Mouse (Mus musculus) gastrocnemius, adult 2 months (tissue): Measurements from ENCODE around the gene Abcd4. TPM values are rescaled to one million over a fixed set of nuclear protein-coding genes. Genes with fewer than 3 reads are reported as not detected.

Experiments used
- DNase-seq: peaks from one replicate; pipeline ENCODE4 v3.0.0; 2022
- H3K27ac ChIP-seq: fragments of 200-600 bp; 2 replicates; pipeline ENCODE4 v1.8.1; 2022; ENCODE audit warnings: mild to moderate bottlenecking
- H3K4me3 ChIP-seq: fragments of 200-600 bp; 2 replicates; pipeline ENCODE4 v1.8.1; 2022; ENCODE audit warnings: mild to moderate bottlenecking, moderate library complexity
- CTCF ChIP-seq: fragments of 200-600 bp; IDR thresholded peaks from 2 replicates; pipeline ENCODE4 v1.8.1; 2022; ENCODE audit warnings: antibody characterized with exemption, mild to moderate bottlenecking, moderate library complexity
- intact Hi-C: fragments of 180-260 bp; cut with DNase I; formaldehyde crosslinking; loops from one replicate; pipeline ENCODE4 v1.15.1; 2025
- total RNA-seq, 2 experiments: library from RNA; stranded (reverse); gene quantifications; 2 replicates each; pipeline ENCODE4 v1.2.3; 2021

Abcd4 gene
- total RNA-seq, 2 experiments from 2014 or later, result 4.0 to 5.3 TPM

DNA sequence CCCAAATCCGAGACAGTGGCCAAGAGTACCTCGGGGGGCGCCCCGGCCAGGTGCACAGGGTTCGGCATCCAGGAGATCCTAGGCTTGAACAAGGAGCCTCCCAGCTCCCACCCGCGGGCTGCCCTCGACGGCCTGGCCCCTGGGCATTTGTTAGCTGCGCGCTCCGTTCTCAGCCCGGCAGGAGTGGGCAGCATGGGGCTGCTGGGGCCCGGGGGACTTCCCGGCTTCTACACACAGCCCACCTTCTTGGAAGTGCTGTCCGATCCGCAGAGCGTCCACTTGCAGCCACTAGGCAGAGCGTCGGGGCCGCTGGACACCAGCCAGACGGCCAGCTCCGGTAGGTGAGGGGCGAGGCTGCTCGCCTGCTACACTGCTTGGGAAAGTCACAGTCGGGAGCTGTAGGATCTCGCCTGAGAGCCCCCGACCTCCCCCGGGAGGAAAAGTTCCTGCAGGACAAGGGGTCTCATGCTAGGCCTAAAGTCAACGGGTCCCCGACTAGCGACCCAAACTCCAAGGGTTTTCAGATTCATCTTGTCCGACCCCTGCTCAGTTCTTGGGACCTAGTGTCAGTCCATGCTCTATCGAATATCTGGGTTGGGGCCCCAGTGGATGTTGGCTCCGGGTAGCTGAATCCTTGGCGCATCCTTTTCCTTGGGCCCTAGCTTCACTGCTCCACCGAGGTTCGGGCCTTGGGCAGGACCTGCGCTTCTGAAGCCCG is 47.1 kb downstream of the Abcd4 start:
- Histone ChIP-seq H3K27ac (no peak overlapping the region), H3K4me3 (no peak overlapping the region)
- TF ChIP-seq CTCF, result no peak
- DNase-seq, result no peak
- intact Hi-C loops, result no loop called here

DNA sequence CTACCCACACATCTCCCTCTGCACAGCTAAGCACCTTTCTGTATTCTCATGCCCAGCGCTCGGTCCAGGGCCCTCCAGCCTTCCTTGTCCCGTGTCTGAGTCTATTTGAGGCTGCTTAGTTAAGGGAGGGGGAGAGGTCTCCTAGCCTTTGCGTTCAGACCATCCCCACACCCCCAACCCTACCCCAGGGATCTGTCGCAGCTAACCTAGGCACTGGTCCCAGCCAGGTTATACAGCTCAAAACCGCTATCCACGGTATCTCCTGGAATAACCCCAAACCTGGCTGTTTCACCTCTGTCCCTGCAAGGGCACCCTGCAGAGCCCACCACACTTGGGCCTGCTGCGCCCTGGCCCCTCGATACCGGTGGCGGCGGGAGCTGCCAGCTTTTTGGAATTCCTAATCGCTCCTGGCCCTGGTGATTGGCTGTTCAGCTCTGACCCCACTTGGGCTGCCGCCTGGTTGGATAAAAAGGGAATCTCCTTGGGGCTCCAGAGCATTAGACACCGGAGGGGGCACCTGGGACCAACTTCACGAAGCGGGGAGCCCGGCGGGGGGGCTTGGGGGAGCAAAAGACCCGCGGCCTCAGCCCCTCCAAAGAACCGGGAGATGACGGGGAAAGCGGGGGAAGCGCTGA is 47.8 kb downstream of the Abcd4 start, which contains the start of gene Vsx2:
Vsx2 (plus strand) TSS at position 427 of the 635 bp plus-strand sequence.
- no peak within 1 kb of the TSS for H3K27ac ChIP-seq
- no peak within 1 kb of the TSS for H3K4me3 ChIP-seq
- DNase-seq, result no peak
- TF ChIP-seq CTCF, result no peak
- intact Hi-C loops, result no loop called here

DNA sequence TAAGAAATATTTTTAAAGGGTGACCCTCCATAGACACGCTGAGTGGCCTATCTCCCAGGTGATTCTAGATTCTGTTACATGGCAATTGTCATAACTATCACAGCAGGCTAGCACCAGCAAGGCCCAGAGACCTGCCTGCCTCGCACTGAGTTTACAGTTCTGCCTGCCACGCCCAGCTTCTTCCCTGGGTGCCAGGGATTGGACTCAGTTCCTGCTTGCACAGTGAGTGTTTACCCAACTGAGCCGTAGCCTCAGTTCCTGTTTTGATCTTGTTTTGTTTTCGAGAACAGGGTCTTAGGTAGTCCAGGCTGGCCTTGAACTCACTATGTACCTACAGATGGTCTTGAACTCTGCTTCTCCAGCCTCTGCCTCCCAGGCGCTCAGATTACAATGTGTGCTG is 49.6 kb downstream of the Abcd4 start:
- intact Hi-C loops, result no loop called here
- TF ChIP-seq CTCF, result no peak
- Histone ChIP-seq H3K27ac (no peak overlapping the region), H3K4me3 (no peak overlapping the region)
- DNase-seq, result no peak

DNA sequence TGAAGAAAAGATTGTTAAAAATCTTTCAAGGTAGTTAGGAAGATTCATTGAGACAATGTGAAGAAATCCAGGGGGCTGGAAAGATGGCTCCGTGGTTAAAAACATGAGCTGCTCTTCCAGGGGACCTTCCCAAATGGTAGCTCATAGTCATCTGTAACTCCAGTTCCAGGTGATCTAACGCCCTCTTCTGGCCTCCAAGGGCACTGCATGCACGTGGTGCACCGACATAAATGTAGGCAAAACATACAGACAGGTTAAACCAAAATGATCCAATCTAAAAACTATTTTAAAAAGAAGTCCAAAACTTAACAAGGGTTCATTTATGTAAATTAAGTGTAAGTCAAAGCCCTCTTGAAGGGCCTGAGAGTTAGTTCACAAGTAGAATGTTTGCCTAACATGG is 54.7 kb downstream of the Abcd4 start:
- H3K27ac ChIP-seq, result no peak overlapping the region
- no peak for DNase-seq
- H3K4me3 ChIP-seq, result no peak overlapping the region
- intact Hi-C loops, result no loop called here
- TF ChIP-seq CTCF, result peak; percentile 17; the same call in 1 of the 2 replicates

DNA sequence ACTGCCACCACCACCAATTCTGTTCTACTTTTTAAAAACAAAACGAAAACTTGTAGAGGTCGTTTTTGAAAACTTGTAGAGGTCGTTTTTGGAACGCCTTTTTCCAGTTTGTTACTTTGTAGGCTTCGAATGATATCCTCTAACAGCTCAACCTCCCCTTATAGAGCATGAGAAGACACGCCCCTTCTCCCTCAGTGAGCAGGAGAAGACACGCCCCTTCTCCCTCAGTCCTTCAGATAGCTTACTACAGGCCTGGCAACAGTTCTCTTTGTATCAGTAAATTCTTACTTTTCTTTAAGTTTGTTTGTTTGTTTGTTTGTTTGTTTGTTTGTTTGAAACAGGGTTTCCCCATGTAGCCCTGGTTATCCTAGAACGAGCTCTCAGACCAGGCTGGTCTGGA is 62.0 kb downstream of the Abcd4 start:
- intact Hi-C loops, result no loop called here
- DNase-seq, result no peak
- H3K4me3 ChIP-seq, result no peak overlapping the region
- no peak for TF ChIP-seq CTCF
- no peak overlapping the region for H3K27ac ChIP-seq

Other genes with a start within 250 kb of the Abcd4 start
- 10 to 100 TPM; 12.2 to 14.4 TPM for gene Entpd5, start 208.4 kb downstream of the Abcd4 start, total RNA-seq
- 1 to 10 TPM; 1.0 to 1.6 TPM for gene Bbof1, start 208.3 kb downstream of the Abcd4 start, total RNA-seq
- gene Rnf113a2, start 200.2 kb downstream of the Abcd4 start, total RNA-seq, result 10 to 100 TPM in 1 of 2 experiments, 1 to 10 TPM in 1; 8.5 to 10.8 TPM
- gene Aldh6a1, start 166.4 kb downstream of the Abcd4 start, total RNA-seq, result 100 to 1,000 TPM in 1 of 2 experiments, 10 to 100 TPM in 1; 93.1 to 128 TPM
- 10 to 100 TPM in 1 of 2 experiments, 1 to 10 TPM in 1; 10.0 to 10.7 TPM for gene Lin52, start 166.0 kb downstream of the Abcd4 start, total RNA-seq
- not detected for gene Vsx2, start 47.7 kb downstream of the Abcd4 start, total RNA-seq
- gene Vrtn, start 23.6 kb upstream of the Abcd4 start, total RNA-seq, result not detected
- not detected for gene Syndig1l, start 81.4 kb upstream of the Abcd4 start, total RNA-seq
- 10 to 100 TPM; 13.2 to 18.0 TPM for gene Npc2, start 155.7 kb upstream of the Abcd4 start, total RNA-seq
- 10 to 100 TPM; 39.3 to 53.3 TPM for gene Isca2, start 155.8 kb upstream of the Abcd4 start, total RNA-seq